Mouse (Mus musculus) frontal cortex, adult 2 months (tissue): Measurements from ENCODE around the gene Ccdc84. TPM values are rescaled to one million over a fixed set of nuclear protein-coding genes. Genes with fewer than 3 reads are reported as not detected.
"Not testable (repeated sequence)": the region's sequence is repeated elsewhere in the genome, so short reads cannot be mapped to it uniquely, and the experiment has no call there.

Source experiments
- DNase-seq, 2 experiments: peaks; one replicate each; pipeline ENCODE4 v3.0.0; 2022; ENCODE audit warnings: low spot score in 1 of 2; ENCODE audit errors: extremely low spot score in 1 of 2
- polyA plus RNA-seq: library from polyadenylated mRNA; depleted of rRNA; stranded (reverse); fragments of >200 nt; gene quantifications from 2 replicates; pipeline ENCODE4 v1.2.3, GENCODE M21; 2012; rRNA removed

Gene Ccdc84
- polyA plus RNA-seq, 1 experiment: 56.2 TPM

DNA sequence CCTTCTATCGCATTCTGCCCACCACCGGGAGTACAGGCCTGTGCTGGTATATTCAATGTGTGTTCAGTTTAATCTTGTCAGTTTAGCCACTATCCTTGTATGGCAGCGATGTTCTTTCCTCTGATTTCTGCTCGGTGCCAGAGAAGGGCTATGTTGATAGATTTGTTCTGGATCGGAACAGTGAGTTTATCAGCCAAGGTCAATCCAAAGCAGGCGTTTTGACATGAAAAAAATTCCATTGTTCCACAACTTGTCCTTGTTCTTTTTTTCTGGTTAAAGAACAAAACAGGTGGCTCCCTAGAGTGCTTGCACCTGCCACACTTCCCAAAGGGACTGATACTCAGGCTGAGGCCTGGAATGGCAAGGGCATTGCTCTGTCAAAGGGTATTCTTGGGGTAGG is 42.2 kb downstream of the Ccdc84 start:
- DNase-seq: no peak

DNA sequence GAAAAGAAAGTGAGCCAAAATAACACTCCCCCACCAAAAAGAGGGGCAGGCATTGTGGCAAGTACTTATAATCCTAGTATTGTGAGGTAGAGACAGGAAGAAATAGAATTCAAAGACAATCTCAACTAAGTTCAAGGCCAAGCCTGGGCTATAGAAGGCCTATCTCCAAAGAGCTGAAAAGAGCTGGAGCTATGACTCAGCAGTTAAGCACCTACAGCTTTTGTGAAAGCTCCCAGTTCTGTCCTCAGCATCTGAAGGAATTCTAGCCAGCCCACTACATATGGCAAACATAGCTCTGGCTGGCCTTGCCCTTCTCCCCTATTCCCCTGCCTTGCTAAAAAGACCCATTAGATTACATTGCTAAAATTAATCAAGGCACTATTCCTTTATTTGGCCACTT is 45.0 kb downstream of the Ccdc84 start:
- no peak for DNase-seq

DNA sequence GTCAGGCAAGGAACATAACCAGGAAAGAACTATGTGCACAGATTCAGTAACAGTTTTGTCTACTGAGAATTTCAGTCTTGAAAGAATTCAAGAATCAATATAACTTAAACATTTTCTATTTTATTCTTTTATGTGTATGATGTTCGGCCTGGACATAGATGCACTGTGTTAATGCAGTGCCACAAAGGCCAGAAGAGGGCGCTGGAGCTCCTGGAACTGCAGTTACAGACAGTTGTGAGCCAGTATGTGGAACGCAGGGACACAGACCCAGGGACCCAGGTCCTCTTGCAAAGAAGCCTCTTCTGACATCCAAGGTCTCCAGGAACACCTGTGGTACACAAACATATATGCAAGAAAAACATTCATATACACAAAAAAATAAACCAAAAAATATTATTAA is 53.9 kb downstream of the Ccdc84 start:
- DNase-seq: peak in 1 of 2 experiments; percentile 35

DNA sequence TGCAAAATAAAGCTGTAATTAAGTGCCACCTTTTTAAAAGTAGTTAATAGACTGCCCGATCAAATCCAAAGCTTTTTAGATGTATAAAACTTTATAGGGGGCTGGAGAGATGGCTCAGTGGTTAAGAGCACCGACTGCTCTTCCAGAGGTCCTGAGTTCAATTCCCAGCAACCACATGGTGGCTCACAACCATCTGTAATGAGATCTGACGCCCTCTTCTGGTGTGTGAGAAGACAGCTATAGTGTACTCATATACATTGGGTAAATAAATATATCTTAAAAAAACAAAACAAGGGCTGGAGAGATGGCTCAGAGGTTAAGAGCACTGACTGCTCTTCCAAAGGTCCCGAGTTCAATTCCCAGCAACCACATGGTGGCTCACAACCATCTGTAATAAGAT is 56.4 kb downstream of the Ccdc84 start:
- not testable (repeated sequence) for DNase-seq

DNA sequence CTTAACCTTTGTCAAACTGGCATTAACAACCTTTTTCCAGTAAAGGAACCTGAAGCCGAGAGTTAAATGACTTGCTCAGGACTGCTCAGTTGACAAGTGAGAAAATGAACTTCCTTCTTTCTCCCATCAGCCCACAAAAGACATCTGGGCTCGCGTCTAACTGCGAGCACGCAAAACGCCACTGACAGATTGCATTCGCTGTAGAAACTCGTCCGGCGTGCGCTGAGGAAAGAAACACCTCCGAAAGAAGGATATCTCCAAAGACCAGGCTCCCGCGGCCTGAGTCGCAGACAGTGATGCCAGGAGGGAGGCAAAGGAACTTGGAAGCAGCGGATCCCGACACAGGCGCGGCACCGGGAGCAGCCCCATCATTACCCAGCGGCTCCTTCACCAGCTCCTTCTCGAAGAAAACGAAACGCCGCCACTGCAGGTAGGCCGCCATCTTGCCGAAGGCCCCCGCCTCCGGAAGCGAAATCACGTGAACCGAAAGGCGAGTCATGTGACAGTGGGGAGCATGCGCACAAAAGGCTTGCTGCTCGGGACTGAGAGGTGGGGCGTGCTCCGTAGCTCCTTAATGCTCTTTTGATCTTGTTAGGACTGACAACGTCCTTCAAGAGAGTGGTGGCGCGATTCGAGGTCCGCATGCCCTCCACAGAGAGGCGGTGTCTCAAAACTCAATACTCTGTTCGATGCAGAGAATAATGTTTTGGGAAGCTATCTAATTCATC is 57.0 kb downstream of the Ccdc84 start, which contains the start of gene Vps11:
TSS of gene Vps11 (minus strand) at position 481 of the 728 bp plus-strand sequence.
- DNase-seq: peak; percentile 87 to 97

Other genes with a start within 250 kb of the Ccdc84 start
- gene Cbl, start 184.5 kb downstream of the Ccdc84 start, polyA plus RNA-seq: 18.6 and 20.5 TPM in 2 replicates
- gene Ccdc153, start 177.9 kb downstream of the Ccdc84 start, polyA plus RNA-seq: 1.1 TPM in 1 of 2 replicates, not detected in the other
- 0.74 and 0.82 TPM in 2 replicates for gene Pdzd3, start 167.1 kb downstream of the Ccdc84 start, polyA plus RNA-seq
- 6.7 and 7.0 TPM in 2 replicates for gene Nlrx1, start 150.0 kb downstream of the Ccdc84 start, polyA plus RNA-seq
- 84.5 and 95.1 TPM in 2 replicates for gene Abcg4, start 130.0 kb downstream of the Ccdc84 start, polyA plus RNA-seq
- 32.1 and 32.3 TPM in 2 replicates for gene Hinfp, start 112.9 kb downstream of the Ccdc84 start, polyA plus RNA-seq
- 201 and 202 TPM in 2 replicates for gene C2cd2l, start 98.3 kb downstream of the Ccdc84 start, polyA plus RNA-seq
- 21.1 and 22.9 TPM in 2 replicates for gene Dpagt1, start 92.5 kb downstream of the Ccdc84 start, polyA plus RNA-seq
- 65.4 and 75.0 TPM in 2 replicates for gene H2afx, start 83.9 kb downstream of the Ccdc84 start, polyA plus RNA-seq
- 30.3 and 33.4 TPM in 2 replicates for gene Hmbs, start 74.3 kb downstream of the Ccdc84 start, polyA plus RNA-seq
- 44.1 and 47.2 TPM in 2 replicates for gene Vps11, start 56.9 kb downstream of the Ccdc84 start, polyA plus RNA-seq
- gene Hyou1, start 39.1 kb downstream of the Ccdc84 start, polyA plus RNA-seq: 51.3 and 54.5 TPM in 2 replicates
- gene Slc37a4, start 21.7 kb downstream of the Ccdc84 start, polyA plus RNA-seq: 43.3 and 46.9 TPM in 2 replicates
- gene Rps25, start 11.4 kb downstream of the Ccdc84 start, polyA plus RNA-seq: 510 and 649 TPM in 2 replicates
- 86.4 and 86.9 TPM in 2 replicates for gene Trappc4, start 11.0 kb downstream of the Ccdc84 start, polyA plus RNA-seq
- gene Foxr1, start 22.6 kb upstream of the Ccdc84 start, polyA plus RNA-seq: not detected in 2 replicates
- gene Upk2, start 36.4 kb upstream of the Ccdc84 start, polyA plus RNA-seq: 0.19 TPM in 1 of 2 replicates, not detected in the other
- gene Bcl9l, start 64.3 kb upstream of the Ccdc84 start, polyA plus RNA-seq: 20.1 and 21.7 TPM in 2 replicates
- gene Cxcr5, start 143.3 kb upstream of the Ccdc84 start, polyA plus RNA-seq: 0.04 TPM in 1 of 2 replicates, not detected in the other
- 40.9 and 44.6 TPM in 2 replicates for gene Ddx6, start 186.3 kb upstream of the Ccdc84 start, polyA plus RNA-seq